Mouse (Mus musculus): Measurements from ENCODE around the gene Camk1d. TPM values are rescaled to one million over a fixed set of nuclear protein-coding genes. Genes with fewer than 3 reads are reported as not detected.

Camk1d gene
- polyA plus RNA-seq, 1 experiment from 2014 or later, result 2.0 TPM

- TF ChIP-seq CTCF (IDR thresholded peaks at IDR 0.05; ENCODE audit: low read depth) (no peak), EP300 (IDR thresholded peaks at IDR 0.05; ENCODE audit: low read depth) (no peak)
- WGBS (ENCODE audit: insufficient replicate concordance), result 83% methylated on average over 5 of the region's 5 CpGs
- Histone ChIP-seq H3K36me3 (replicated peaks; ENCODE audit: insufficient read depth, low read length) (no peaks in the 10 kb centered on the region), H3K9ac (replicated peaks) (no peak overlapping the region), H3K4me3 (ENCODE audit: low read depth, low read length) (no peak overlapping the region), H3K9me3 (ENCODE audit: low read length) (no peaks in the 10 kb centered on the region), H3K27me3 (ENCODE audit: insufficient read depth, low read length) (no peaks in the 10 kb centered on the region), H3K4me1 (ENCODE audit: insufficient read depth) (peaks cover 4% of the 10 kb centered on the region; the same call in 1 of the 2 replicates), H3K4me2 (ENCODE audit: low read depth, low read length) (no peak overlapping the region), H3K27ac (ENCODE audit: low read depth) (no peak overlapping the region)
- no peak for DNase-seq
- no peak for ATAC-seq
These were observed 293.6 kb downstream of the Camk1d start for GRCm38 (mm10) chr2:5420621-5421196.

GRCm38 (mm10) chr2:5418802-5419201 lies 295.5 kb downstream of the Camk1d start:
- Histone ChIP-seq H3K9ac (replicated peaks) (no peak overlapping the region), H3K4me3 (ENCODE audit: low read depth, low read length) (no peak overlapping the region), H3K9me3 (ENCODE audit: low read length) (no peaks in the 10 kb centered on the region), H3K4me2 (ENCODE audit: low read depth, low read length) (no peak overlapping the region), H3K36me3 (replicated peaks; ENCODE audit: insufficient read depth, low read length) (no peaks in the 10 kb centered on the region), H3K27ac (ENCODE audit: low read depth) (no peak overlapping the region), H3K4me1 (ENCODE audit: insufficient read depth) (peaks cover 4% of the 10 kb centered on the region; the same call in 1 of the 2 replicates), H3K27me3 (ENCODE audit: insufficient read depth, low read length) (no peaks in the 10 kb centered on the region)
- no peak for ATAC-seq
- WGBS (ENCODE audit: insufficient replicate concordance), result 78% methylated on average over 4 of the region's 4 CpGs
- DNase-seq, result no peak
- TF ChIP-seq CTCF (IDR thresholded peaks at IDR 0.05; ENCODE audit: low read depth), result no peak
- TF ChIP-seq EP300 (IDR thresholded peaks at IDR 0.05; ENCODE audit: low read depth), result no peak

GRCm38 (mm10) chr2:5417158-5418032 lies 296.9 kb downstream of the Camk1d start:
- H3K4me2 ChIP-seq (ENCODE audit: low read depth, low read length), result no peak overlapping the region
- TF ChIP-seq CTCF (IDR thresholded peaks at IDR 0.05; ENCODE audit: low read depth) (no peak), EP300 (IDR thresholded peaks at IDR 0.05; ENCODE audit: low read depth) (no peak)
- ATAC-seq (no peak), DNase-seq (no peak)
- no peaks in the 10 kb centered on the region for H3K27me3 ChIP-seq (ENCODE audit: insufficient read depth, low read length)
- H3K9ac ChIP-seq (replicated peaks), result no peak overlapping the region
- H3K9me3 ChIP-seq (ENCODE audit: low read length), result no peaks in the 10 kb centered on the region
- 51% methylated on average over 6 of the region's 6 CpGs for WGBS (ENCODE audit: insufficient replicate concordance)
- no peak overlapping the region for H3K4me3 ChIP-seq (ENCODE audit: low read depth, low read length)
- no peak overlapping the region for H3K27ac ChIP-seq (ENCODE audit: low read depth)
- H3K36me3 ChIP-seq (replicated peaks; ENCODE audit: insufficient read depth, low read length), result no peaks in the 10 kb centered on the region
- peaks cover 4% of the 10 kb centered on the region; the same call in 1 of the 2 replicates for H3K4me1 ChIP-seq (ENCODE audit: insufficient read depth)

- DNase-seq (no peak), ATAC-seq (no peak)
- Histone ChIP-seq H3K4me1 (ENCODE audit: insufficient read depth) (no peaks in the 10 kb centered on the region), H3K4me2 (ENCODE audit: low read depth, low read length) (no peak overlapping the region), H3K9ac (replicated peaks) (no peak overlapping the region), H3K9me3 (ENCODE audit: low read length) (no peaks in the 10 kb centered on the region), H3K36me3 (replicated peaks; ENCODE audit: insufficient read depth, low read length) (no peaks in the 10 kb centered on the region), H3K27me3 (ENCODE audit: insufficient read depth, low read length) (no peaks in the 10 kb centered on the region), H3K27ac (ENCODE audit: low read depth) (no peak overlapping the region), H3K4me3 (ENCODE audit: low read depth, low read length) (no peak overlapping the region)
- 62% methylated on average over 2 of the region's 2 CpGs for WGBS (ENCODE audit: insufficient replicate concordance)
- TF ChIP-seq CTCF (IDR thresholded peaks at IDR 0.05; ENCODE audit: low read depth) (no peak), EP300 (IDR thresholded peaks at IDR 0.05; ENCODE audit: low read depth) (no peak)
These were observed 302.5 kb downstream of the Camk1d start for GRCm38 (mm10) chr2:5411774-5412173.

DNA sequence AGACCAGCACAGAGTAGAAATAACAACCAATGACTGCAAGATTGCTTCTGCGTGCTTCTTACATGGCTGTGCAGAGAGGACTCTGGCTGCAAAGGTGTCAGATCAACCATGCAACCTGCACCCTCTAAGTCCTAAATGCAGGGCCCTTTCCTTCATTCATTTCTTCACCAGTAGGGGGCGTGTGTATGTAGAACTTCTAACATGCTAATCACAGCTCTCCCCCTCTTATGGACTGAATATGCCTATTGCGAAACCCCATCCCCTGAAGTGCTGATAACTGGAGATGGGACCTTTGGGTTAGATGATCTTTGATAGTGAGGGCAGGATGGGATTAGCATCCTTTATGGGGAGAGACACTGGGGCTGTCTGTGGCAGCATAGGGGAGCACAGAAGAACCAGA lies 310.5 kb downstream of the Camk1d start:
- no peaks in the 10 kb centered on the region for H3K4me1 ChIP-seq (ENCODE audit: insufficient read depth)
- no peaks in the 10 kb centered on the region for H3K9me3 ChIP-seq (ENCODE audit: low read length)
- no peak overlapping the region for H3K27ac ChIP-seq (ENCODE audit: low read depth)
- no peak for DNase-seq
- H3K4me3 ChIP-seq (ENCODE audit: low read depth, low read length), result no peak overlapping the region
- H3K9ac ChIP-seq (replicated peaks), result no peak overlapping the region
- H3K36me3 ChIP-seq (replicated peaks; ENCODE audit: insufficient read depth, low read length), result no peaks in the 10 kb centered on the region
- no peak for ATAC-seq
- no peak overlapping the region for H3K4me2 ChIP-seq (ENCODE audit: low read depth, low read length)
- WGBS (ENCODE audit: insufficient replicate concordance), result 43% methylated on average over 3 of the region's 3 CpGs
- TF ChIP-seq CTCF (IDR thresholded peaks at IDR 0.05; ENCODE audit: low read depth) (peak; percentile 71), EP300 (IDR thresholded peaks at IDR 0.05; ENCODE audit: low read depth) (no peak)
- H3K27me3 ChIP-seq (ENCODE audit: insufficient read depth, low read length), result no peaks in the 10 kb centered on the region

GRCm38 (mm10) chr2:5402036-5402435 lies 312.3 kb downstream of the Camk1d start:
- no peak for ATAC-seq
- no peak overlapping the region for H3K4me2 ChIP-seq (ENCODE audit: low read depth, low read length)
- TF ChIP-seq CTCF (IDR thresholded peaks at IDR 0.05; ENCODE audit: low read depth) (no peak), EP300 (IDR thresholded peaks at IDR 0.05; ENCODE audit: low read depth) (no peak)
- H3K9ac ChIP-seq (replicated peaks), result no peak overlapping the region
- H3K27me3 ChIP-seq (ENCODE audit: insufficient read depth, low read length), result no peaks in the 10 kb centered on the region
- H3K27ac ChIP-seq (ENCODE audit: low read depth), result no peak overlapping the region
- H3K36me3 ChIP-seq (replicated peaks; ENCODE audit: insufficient read depth, low read length), result no peaks in the 10 kb centered on the region
- 84% methylated on average over 12 of the region's 12 CpGs for WGBS (ENCODE audit: insufficient replicate concordance)
- no peaks in the 10 kb centered on the region for H3K9me3 ChIP-seq (ENCODE audit: low read length)
- no peak overlapping the region for H3K4me3 ChIP-seq (ENCODE audit: low read depth, low read length)
- no peak for DNase-seq
- no peaks in the 10 kb centered on the region for H3K4me1 ChIP-seq (ENCODE audit: insufficient read depth)
